Mouse (Mus musculus): Measurements from ENCODE around the gene Pitx1. TPM values are rescaled to one million over a fixed set of nuclear protein-coding genes. Genes with fewer than 3 reads are reported as not detected.

Gene Pitx1
- polyA plus RNA-seq, 1 experiment from 2014 or later: 1.0 TPM

DNA sequence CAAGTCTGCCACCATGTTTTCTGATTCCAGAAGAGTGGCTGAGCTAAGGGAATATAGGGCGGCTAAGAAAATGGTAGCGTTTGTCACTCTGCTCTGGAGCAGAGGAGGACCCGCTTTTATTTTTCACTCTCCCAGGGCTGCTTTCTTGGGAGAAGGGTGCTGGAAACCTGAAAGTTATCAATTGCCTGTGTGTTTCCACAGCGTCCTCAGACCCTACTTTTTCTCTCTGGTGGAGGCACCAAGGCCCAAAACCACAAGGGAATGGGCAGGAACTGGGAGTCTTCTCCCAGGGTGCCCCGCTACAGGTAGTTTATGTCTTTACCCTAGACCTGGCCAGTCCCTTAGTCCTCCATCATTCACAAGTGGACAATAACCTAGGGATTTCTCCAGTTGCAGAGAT, 1.3 kb downstream of the Pitx1 start:
- Histone ChIP-seq H3K27ac (ENCODE audit: low read length) (no peak overlapping the region), H3K9me3 (replicated peaks; ENCODE audit: control insufficient read depth, low read length, poor library complexity, severe bottlenecking) (no peaks in the 10 kb centered on the region; the same call in 1 of the 2 replicates), H3K4me3 (ENCODE audit: low read depth, low read length) (no peak overlapping the region), H3K4me2 (ENCODE audit: low read length) (no peak overlapping the region), H3K36me3 (ENCODE audit: control insufficient read depth, insufficient read depth, low read length) (no peaks in the 10 kb centered on the region), H3K9ac (ENCODE audit: low read depth, low read length) (no peak overlapping the region), H3K4me1 (ENCODE audit: control insufficient read depth, insufficient read depth, low read length) (peaks cover 9% of the 10 kb centered on the region), H3K27me3 (ENCODE audit: control insufficient read depth, insufficient read depth, low read depth, low read length) (peaks cover 77% of the 10 kb centered on the region)
- 5% methylated on average over 5 of the region's 5 CpGs for whole genome bisulfite sequencing
- no peak for ATAC-seq

GRCm38 (mm10) chr13:55833921-55834320, 2.1 kb downstream of the Pitx1 start:
- 2% methylated on average over 7 of the region's 7 CpGs for WGBS
- ATAC-seq: no peak

DNA sequence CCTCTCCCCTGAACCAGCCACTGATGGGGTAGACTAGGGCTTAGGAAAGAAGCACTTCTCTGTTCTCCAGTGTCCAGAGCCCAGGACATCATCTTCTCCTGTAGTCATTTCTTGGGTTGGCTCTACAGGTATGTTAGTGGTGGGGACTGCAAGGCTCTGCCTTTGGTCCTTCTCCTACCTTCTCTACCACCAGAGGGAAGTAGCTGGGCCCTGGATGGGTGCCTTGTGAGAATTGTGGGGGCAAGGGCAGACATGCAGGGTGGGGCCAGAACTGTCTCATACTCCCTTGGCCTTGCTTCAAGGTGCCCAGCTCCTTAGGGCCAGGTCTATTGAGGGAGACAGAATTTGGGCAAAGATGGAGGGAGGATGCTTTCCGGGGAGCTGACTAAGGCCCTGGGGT, 3.4 kb downstream of the Pitx1 start:
- H3K4me2 ChIP-seq (ENCODE audit: low read length): no peak overlapping the region
- no peak overlapping the region for H3K9ac ChIP-seq (ENCODE audit: low read depth, low read length)
- H3K4me1 ChIP-seq (ENCODE audit: control insufficient read depth, insufficient read depth, low read length): peaks cover 9% of the 10 kb centered on the region
- no peak overlapping the region for H3K27ac ChIP-seq (ENCODE audit: low read length)
- ATAC-seq: no peak
- H3K27me3 ChIP-seq (ENCODE audit: control insufficient read depth, insufficient read depth, low read depth, low read length): peaks cover 66% of the 10 kb centered on the region
- no peak overlapping the region for H3K4me3 ChIP-seq (ENCODE audit: low read depth, low read length)
- 47% methylated on average over 1 of the region's 1 CpGs for WGBS
- no peaks in the 10 kb centered on the region for H3K36me3 ChIP-seq (ENCODE audit: control insufficient read depth, insufficient read depth, low read length)
- H3K9me3 ChIP-seq (replicated peaks; ENCODE audit: control insufficient read depth, low read length, poor library complexity, severe bottlenecking): no peaks in the 10 kb centered on the region

More at GRCm38 (mm10) chr13:55833921-55834320, 2.1 kb downstream of the Pitx1 start:
- Histone ChIP-seq H3K36me3 (ENCODE audit: control insufficient read depth, insufficient read depth, low read length) (no peaks in the 10 kb centered on the region), H3K9ac (ENCODE audit: low read depth, low read length) (no peak overlapping the region), H3K27me3 (ENCODE audit: control insufficient read depth, insufficient read depth, low read depth, low read length) (peaks cover 69% of the 10 kb centered on the region), H3K4me1 (ENCODE audit: control insufficient read depth, insufficient read depth, low read length) (peaks cover 9% of the 10 kb centered on the region), H3K4me2 (ENCODE audit: low read length) (no peak overlapping the region), H3K4me3 (ENCODE audit: low read depth, low read length) (no peak overlapping the region), H3K27ac (ENCODE audit: low read length) (no peak overlapping the region), H3K9me3 (replicated peaks; ENCODE audit: control insufficient read depth, low read length, poor library complexity, severe bottlenecking) (no peaks in the 10 kb centered on the region; the same call in 1 of the 2 replicates)

- no peak for ATAC-seq
- Histone ChIP-seq H3K9me3 (replicated peaks; ENCODE audit: control insufficient read depth, low read length, poor library complexity, severe bottlenecking) (no peaks in the 10 kb centered on the region), H3K9ac (ENCODE audit: low read depth, low read length) (no peak overlapping the region), H3K27me3 (ENCODE audit: control insufficient read depth, insufficient read depth, low read depth, low read length) (peaks cover 58% of the 10 kb centered on the region), H3K27ac (ENCODE audit: low read length) (no peak overlapping the region), H3K4me1 (ENCODE audit: control insufficient read depth, insufficient read depth, low read length) (peaks cover 9% of the 10 kb centered on the region), H3K4me2 (ENCODE audit: low read length) (no peak overlapping the region), H3K4me3 (ENCODE audit: low read depth, low read length) (no peak overlapping the region), H3K36me3 (ENCODE audit: control insufficient read depth, insufficient read depth, low read length) (no peaks in the 10 kb centered on the region)
- WGBS: 1% methylated on average over 25 of the region's 25 CpGs
Observed at GRCm38 (mm10) chr13:55831722-55832160, 4.3 kb downstream of the Pitx1 start.

DNA sequence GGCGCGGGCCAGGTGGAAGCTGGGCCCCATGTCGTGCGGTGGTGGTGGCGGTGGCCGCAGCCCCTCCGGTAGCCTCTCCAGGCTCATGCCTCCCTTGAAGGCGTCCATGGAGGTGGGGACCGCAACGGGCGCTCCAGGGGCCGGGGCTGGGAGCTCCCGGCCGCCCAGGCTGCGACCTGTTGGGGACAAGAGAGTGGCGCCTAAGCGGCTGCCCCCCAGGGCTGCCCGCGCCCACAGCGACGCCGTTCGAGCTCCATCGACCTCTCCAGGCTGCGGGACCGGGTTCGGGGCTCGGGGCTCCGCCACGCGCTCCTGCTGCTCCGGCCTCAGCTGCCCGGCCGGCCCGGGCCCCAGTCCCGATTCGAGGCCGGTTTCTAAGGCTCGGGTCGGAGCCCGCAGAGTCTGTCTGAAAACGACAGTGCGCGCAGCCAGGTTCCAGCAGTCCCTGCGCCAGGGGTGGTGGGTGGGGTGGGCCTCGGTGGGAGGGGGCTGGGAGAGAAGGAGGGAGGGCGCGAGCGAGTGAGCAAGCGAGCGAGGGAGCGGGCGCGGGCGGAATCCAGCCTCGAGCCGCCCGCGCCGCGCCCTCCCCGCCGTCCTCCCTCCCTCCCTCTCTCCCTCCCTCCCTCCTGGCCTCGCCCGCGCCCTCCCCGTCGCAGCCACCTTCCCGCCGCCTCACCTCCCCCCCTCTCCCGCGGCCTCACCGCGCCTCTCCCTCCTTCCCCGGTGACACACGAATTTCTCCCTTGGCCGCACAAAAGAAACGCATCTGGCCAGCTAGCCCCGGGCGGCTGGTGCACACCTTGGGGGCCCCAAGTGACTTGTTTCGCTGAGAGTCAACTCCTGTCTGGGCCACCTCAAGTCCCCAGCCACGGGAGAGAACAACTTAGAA, 4.9 kb downstream of the Pitx1 start:
- Histone ChIP-seq H3K4me1 (ENCODE audit: control insufficient read depth, insufficient read depth, low read length) (peaks cover 9% of the 10 kb centered on the region), H3K4me3 (ENCODE audit: low read depth, low read length) (no peak overlapping the region; the same call in 1 of the 2 replicates), H3K27me3 (ENCODE audit: control insufficient read depth, insufficient read depth, low read depth, low read length) (peaks cover 54% of the 10 kb centered on the region), H3K9ac (ENCODE audit: low read depth, low read length) (no peak overlapping the region), H3K9me3 (replicated peaks; ENCODE audit: control insufficient read depth, low read length, poor library complexity, severe bottlenecking) (no peaks in the 10 kb centered on the region), H3K36me3 (ENCODE audit: control insufficient read depth, insufficient read depth, low read length) (no peaks in the 10 kb centered on the region), H3K4me2 (ENCODE audit: low read length) (peak overlapping the region; percentile 14; the same call in 1 of the 2 replicates), H3K27ac (ENCODE audit: low read length) (no peak overlapping the region)
- ATAC-seq: no peak
- WGBS: under 1% methylated on average over 49 of the region's 82 CpGs

GRCm38 (mm10) chr13:55830081-55830832, 5.7 kb downstream of the Pitx1 start:
- under 1% methylated on average over 48 of the region's 48 CpGs for WGBS
- H3K4me2 ChIP-seq (ENCODE audit: low read length): no peak overlapping the region
- H3K36me3 ChIP-seq (ENCODE audit: control insufficient read depth, insufficient read depth, low read length): no peaks in the 10 kb centered on the region
- ATAC-seq: no peak
- no peak overlapping the region for H3K27ac ChIP-seq (ENCODE audit: low read length)
- peaks cover 52% of the 10 kb centered on the region for H3K27me3 ChIP-seq (ENCODE audit: control insufficient read depth, insufficient read depth, low read depth, low read length)
- H3K4me3 ChIP-seq (ENCODE audit: low read depth, low read length): no peak overlapping the region; the same call in 1 of the 2 replicates
- no peak overlapping the region for H3K9ac ChIP-seq (ENCODE audit: low read depth, low read length)
- no peaks in the 10 kb centered on the region for H3K9me3 ChIP-seq (replicated peaks; ENCODE audit: control insufficient read depth, low read length, poor library complexity, severe bottlenecking)
- H3K4me1 ChIP-seq (ENCODE audit: control insufficient read depth, insufficient read depth, low read length): peaks cover 9% of the 10 kb centered on the region

GRCm38 (mm10) chr13:55829018-55829655, 6.9 kb downstream of the Pitx1 start:
- Histone ChIP-seq H3K9me3 (replicated peaks; ENCODE audit: control insufficient read depth, low read length, poor library complexity, severe bottlenecking) (no peaks in the 10 kb centered on the region), H3K4me1 (ENCODE audit: control insufficient read depth, insufficient read depth, low read length) (peaks cover 9% of the 10 kb centered on the region), H3K4me2 (ENCODE audit: low read length) (no peak overlapping the region), H3K36me3 (ENCODE audit: control insufficient read depth, insufficient read depth, low read length) (no peaks in the 10 kb centered on the region), H3K9ac (ENCODE audit: low read depth, low read length) (no peak overlapping the region), H3K27me3 (ENCODE audit: control insufficient read depth, insufficient read depth, low read depth, low read length) (peaks cover 59% of the 10 kb centered on the region), H3K4me3 (ENCODE audit: low read depth, low read length) (no peak overlapping the region), H3K27ac (ENCODE audit: low read length) (no peak overlapping the region)
- no peak for ATAC-seq
- 2% methylated on average over 12 of the region's 12 CpGs for whole genome bisulfite sequencing

GRCm38 (mm10) chr13:55828141-55829017, 7.6 kb downstream of the Pitx1 start:
- peaks cover 9% of the 10 kb centered on the region for H3K4me1 ChIP-seq (ENCODE audit: control insufficient read depth, insufficient read depth, low read length)
- no peak for ATAC-seq
- no peak overlapping the region for H3K4me3 ChIP-seq (ENCODE audit: low read depth, low read length)
- H3K4me2 ChIP-seq (ENCODE audit: low read length): no peak overlapping the region
- H3K36me3 ChIP-seq (ENCODE audit: control insufficient read depth, insufficient read depth, low read length): no peaks in the 10 kb centered on the region
- H3K9me3 ChIP-seq (replicated peaks; ENCODE audit: control insufficient read depth, low read length, poor library complexity, severe bottlenecking): no peaks in the 10 kb centered on the region
- H3K9ac ChIP-seq (ENCODE audit: low read depth, low read length): no peak overlapping the region
- WGBS: 1% methylated on average over 50 of the region's 50 CpGs
- H3K27me3 ChIP-seq (ENCODE audit: control insufficient read depth, insufficient read depth, low read depth, low read length): peaks cover 60% of the 10 kb centered on the region
- H3K27ac ChIP-seq (ENCODE audit: low read length): no peak overlapping the region
